Mouse (Mus musculus) bone marrow, adult 2 months (tissue): Measurements from ENCODE around the gene Slc30a3.

Experiments used
- CTCF ChIP-seq: fragments of 200-500 bp; IDR thresholded peaks from 2 replicates; pipeline ENCODE4 v1.5.1; 2011; ENCODE audit warnings: low read length, control low read depth; ENCODE audit not compliant: control insufficient read depth, insufficient read depth
- POLR2A ChIP-seq: fragments of 200-500 bp; IDR thresholded peaks from 2 replicates; pipeline ENCODE4 v1.6.1; 2011; ENCODE audit warnings: low read depth, mild to moderate bottlenecking, control low read depth, low read length, borderline replicate concordance; ENCODE audit not compliant: control insufficient read depth

DNA sequence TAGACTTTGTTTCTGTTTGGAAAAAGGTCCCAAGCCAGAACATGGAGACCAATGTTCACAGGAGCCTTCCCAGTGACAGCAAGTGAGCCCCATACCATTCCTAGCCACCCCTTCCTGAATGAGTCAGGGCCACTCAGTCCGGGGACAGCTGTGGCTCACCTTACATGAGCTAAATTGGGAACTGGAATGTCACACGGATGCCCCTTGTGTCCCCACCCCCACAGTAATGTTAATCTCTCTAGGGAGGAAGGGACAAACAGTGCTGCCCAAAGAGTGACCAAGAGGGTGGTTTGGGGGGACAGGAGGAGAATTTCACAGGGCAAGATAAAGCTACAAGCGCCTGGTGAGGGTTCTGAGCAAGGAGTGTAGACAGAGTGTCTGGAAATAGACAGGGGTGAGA, 8.3 kb upstream of the Slc30a3 start, which contains the start of gene Trim54:
- TF ChIP-seq CTCF: no peak
- TF ChIP-seq POLR2A: no peak
